Mouse (Mus musculus) embryonic facial prominence, embryonic 11.5 days (tissue): Measurements from ENCODE around the gene Siglec1. TPM values are rescaled to one million over a fixed set of nuclear protein-coding genes. Genes with fewer than 3 reads are reported as not detected.

ENCODE experiments used
- ATAC-seq: fragments of 200-750 bp; cut with Nextera tagmentation; replicated peaks from 2 replicates; pipeline ENCODE4 v1.8.0; 2017; ENCODE audit warnings: low read depth; ENCODE audit not compliant: insufficient number of reproducible peaks, low FRiP score, low TSS enrichment
- DNase-seq: peaks from one replicate; pipeline ENCODE4 v3.0.0-alpha.2; 2015; ENCODE audit warnings: low spot score
- H3K27ac ChIP-seq: fragments of 300-500 bp; sonication (generic); replicated peaks from 2 replicates; pipeline ENCODE4 v1.5.1; 2014; ENCODE audit warnings: mild to moderate bottlenecking, low read depth, low read length, control low read depth
- H3K27me3 ChIP-seq: fragments of 300-500 bp; sonication (generic); 2 replicates; pipeline ENCODE4 v1.6.1; 2014; ENCODE audit warnings: mild to moderate bottlenecking, low read length, moderate library complexity, mixed read lengths; ENCODE audit not compliant: control insufficient read depth, insufficient read depth
- H3K36me3 ChIP-seq: fragments of 300-500 bp; sonication (generic); replicated peaks from 2 replicates; pipeline ENCODE4 v1.6.1; 2014; ENCODE audit warnings: low read depth, mild to moderate bottlenecking, low read length, moderate library complexity, mixed read lengths; ENCODE audit not compliant: control insufficient read depth, insufficient read depth
- H3K4me1 ChIP-seq: fragments of 300-500 bp; sonication (generic); 2 replicates; pipeline ENCODE4 v1.6.1; 2014; ENCODE audit warnings: low read length, mixed read lengths; ENCODE audit not compliant: control insufficient read depth, insufficient read depth
- H3K4me2 ChIP-seq: fragments of 300-500 bp; sonication (generic); 2 replicates; pipeline ENCODE4 v1.6.1; 2014; ENCODE audit warnings: low read depth, mild to moderate bottlenecking, control low read depth, low read length, moderate library complexity
- H3K4me3 ChIP-seq: fragments of 300-500 bp; sonication (generic); 2 replicates; pipeline ENCODE4 v1.5.1; 2014; ENCODE audit warnings: low read depth, low read length, control low read depth
- H3K9ac ChIP-seq: fragments of 300-500 bp; sonication (generic); replicated peaks from 2 replicates; pipeline ENCODE4 v1.6.1; 2014; ENCODE audit warnings: mild to moderate bottlenecking, control low read depth, low read length
- H3K9me3 ChIP-seq: fragments of 300-500 bp; sonication (generic); replicated peaks from 2 replicates; pipeline ENCODE4 v1.6.1; 2016; ENCODE audit warnings: mild to moderate bottlenecking, low read length, inconsistent platforms, mixed read lengths; ENCODE audit not compliant: control insufficient read depth
- WGBS: fragments of 180-500 bp; shearing (Covaris S2); extraction: QIAGEN DNeasy Blood & Tissue Kit; methylation state at CpG from one replicate; pipeline ENCODE4 v1.1.7; 2014; 5-methylcytosine and 5-hydroxymethylcytosine counted together
- polyA plus RNA-seq: library from polyadenylated mRNA; unstranded; fragments of >200 nt; fragmentation: Nextera tagmentation; extraction: Ambion mirVana; gene quantifications from 2 replicates; pipeline ENCODE4 v1.2.1, GENCODE M21; 2014

Gene Siglec1
- polyA plus RNA-seq, 1 experiment from 2014 or later, result 0.07 TPM

GRCm38 (mm10) chr2:131093577-131093976 is 7.0 kb upstream of the Siglec1 start:
- no peaks in the 10 kb centered on the region for H3K27me3 ChIP-seq
- ATAC-seq (no peak), DNase-seq (no peak)
- H3K4me2 ChIP-seq, result no peak overlapping the region
- H3K9me3 ChIP-seq, result no peaks in the 10 kb centered on the region
- no peak overlapping the region for H3K4me3 ChIP-seq
- H3K4me1 ChIP-seq, result no peaks in the 10 kb centered on the region
- H3K9ac ChIP-seq, result no peak overlapping the region
- 87% methylated on average over 5 of the region's 5 CpGs for WGBS
- no peak overlapping the region for H3K27ac ChIP-seq
- H3K36me3 ChIP-seq, result no peaks in the 10 kb centered on the region

GRCm38 (mm10) chr2:131090852-131091251 is 4.3 kb upstream of the Siglec1 start:
- no peak overlapping the region for H3K27ac ChIP-seq

GRCm38 (mm10) chr2:131089634-131090033 is 3.1 kb upstream of the Siglec1 start:
- ATAC-seq (no peak), DNase-seq (no peak)
- Histone ChIP-seq H3K27ac (no peak overlapping the region), H3K4me1 (no peaks in the 10 kb centered on the region), H3K36me3 (no peaks in the 10 kb centered on the region), H3K9ac (no peak overlapping the region), H3K4me3 (no peak overlapping the region), H3K9me3 (no peaks in the 10 kb centered on the region), H3K27me3 (no peaks in the 10 kb centered on the region), H3K4me2 (no peak overlapping the region)
- 88% methylated on average over 1 of the region's 1 CpGs for WGBS

More at GRCm38 (mm10) chr2:131090852-131091251, 4.3 kb upstream of the Siglec1 start:
- 61% methylated on average over 3 of the region's 3 CpGs for WGBS
- H3K4me1 ChIP-seq, result no peaks in the 10 kb centered on the region
- H3K4me3 ChIP-seq, result no peak overlapping the region
- no peaks in the 10 kb centered on the region for H3K27me3 ChIP-seq
- H3K9me3 ChIP-seq, result no peaks in the 10 kb centered on the region
- DNase-seq, result no peak
- no peaks in the 10 kb centered on the region for H3K36me3 ChIP-seq
- ATAC-seq, result no peak
- H3K9ac ChIP-seq, result no peak overlapping the region
- no peak overlapping the region for H3K4me2 ChIP-seq

- Histone ChIP-seq H3K27me3 (no peaks in the 10 kb centered on the region), H3K4me1 (no peaks in the 10 kb centered on the region), H3K36me3 (no peaks in the 10 kb centered on the region), H3K4me3 (no peak overlapping the region), H3K9me3 (no peaks in the 10 kb centered on the region), H3K9ac (no peak overlapping the region), H3K27ac (no peak overlapping the region), H3K4me2 (no peak overlapping the region)
- no peak for ATAC-seq
- WGBS, result 84% methylated on average over 4 of the region's 4 CpGs
- DNase-seq, result no peak
Measured at GRCm38 (mm10) chr2:131088581-131088980, 2.0 kb upstream of the Siglec1 start.

- Histone ChIP-seq H3K27me3 (no peaks in the 10 kb centered on the region), H3K9ac (no peak overlapping the region), H3K36me3 (no peaks in the 10 kb centered on the region), H3K4me1 (no peaks in the 10 kb centered on the region), H3K9me3 (no peaks in the 10 kb centered on the region), H3K27ac (no peak overlapping the region), H3K4me3 (no peak overlapping the region), H3K4me2 (no peak overlapping the region)
- WGBS, result 91% methylated on average over 4 of the region's 4 CpGs
- no peak for ATAC-seq
- no peak for DNase-seq
Measured at GRCm38 (mm10) chr2:131084206-131084605, 2.4 kb downstream of the Siglec1 start.

- DNase-seq (no peak), ATAC-seq (no peak)
- Histone ChIP-seq H3K27me3 (no peaks in the 10 kb centered on the region), H3K4me3 (no peak overlapping the region), H3K4me2 (no peak overlapping the region), H3K4me1 (no peaks in the 10 kb centered on the region), H3K9me3 (no peaks in the 10 kb centered on the region), H3K27ac (no peak overlapping the region), H3K36me3 (no peaks in the 10 kb centered on the region), H3K9ac (no peak overlapping the region)
- WGBS, result 70% methylated on average over 5 of the region's 5 CpGs
Measured at GRCm38 (mm10) chr2:131080507-131080906, 6.1 kb downstream of the Siglec1 start.

GRCm38 (mm10) chr2:131072536-131072935 is 14.0 kb downstream of the Siglec1 start:
- Histone ChIP-seq H3K4me3 (no peak overlapping the region), H3K9me3 (no peaks in the 10 kb centered on the region), H3K36me3 (no peaks in the 10 kb centered on the region), H3K9ac (no peak overlapping the region), H3K4me1 (no peaks in the 10 kb centered on the region), H3K27me3 (no peaks in the 10 kb centered on the region), H3K27ac (no peak overlapping the region), H3K4me2 (no peak overlapping the region)
- no peak for ATAC-seq
- no peak for DNase-seq
- 87% methylated on average over 10 of the region's 10 CpGs for WGBS

GRCm38 (mm10) chr2:131067481-131067880 is 19.1 kb downstream of the Siglec1 start:
- 78% methylated on average over 6 of the region's 6 CpGs for WGBS
- Histone ChIP-seq H3K27me3 (peaks cover 10% of the 10 kb centered on the region), H3K27ac (no peak overlapping the region), H3K4me1 (peaks cover 4% of the 10 kb centered on the region; the same call in 1 of the 2 replicates), H3K36me3 (no peaks in the 10 kb centered on the region), H3K9me3 (no peaks in the 10 kb centered on the region), H3K4me3 (no peak overlapping the region), H3K4me2 (no peak overlapping the region), H3K9ac (no peak overlapping the region)
- ATAC-seq (no peak), DNase-seq (no peak)
